In genomic region chr9:14203768-14204416, GRCm38 (mm10) we compare ENCODE assay signal across 16 mouse cellular contexts.
DNase-seq lines count a peak whose midpoint lies in the region; ATAC-seq and TF ChIP-seq lines count a peak whose summit lies in the region.
"Had no signal": no experiment of that assay in that cellular context is flagged by ENCODE, and none has a peak within 500 bp of the region (broad histone marks: within the 10 kb centered on the region; RNA-seq: fewer than 3 reads in every experiment).

No protein-coding gene starts in this region.

- no peak overlapping the region for H3K4me3 ChIP-seq in heart, embryonic 10.5 days
- no peak overlapping the region for H3K4me3 ChIP-seq in stomach, embryonic 14.5 days (ENCODE audit: low read depth, low read length)
- no peak overlapping the region for H3K4me3 ChIP-seq in stomach, postnatal 0 days (ENCODE audit: low read depth, low read length)
- H3K4me3 ChIP-seq: embryonic facial prominence, embryonic 13.5 days; heart, embryonic 13.5 days; liver, embryonic 13.5 days; neural tube, embryonic 12.5 days had no signal

- 87% methylated on average over 11 of the region's 11 CpGs for WGBS in heart, embryonic 10.5 days
- 62% methylated on average over 11 of the region's 11 CpGs for WGBS in stomach, embryonic 14.5 days
- 53% methylated on average over 11 of the region's 11 CpGs for WGBS in stomach, postnatal 0 days

- H3K9me3 ChIP-seq in heart, embryonic 10.5 days, result no peaks in the 10 kb centered on the region
- no peaks in the 10 kb centered on the region for H3K9me3 ChIP-seq in stomach, embryonic 14.5 days (ENCODE audit: control insufficient read depth, low read depth, low read length)
- no peaks in the 10 kb centered on the region for H3K9me3 ChIP-seq in stomach, postnatal 0 days (ENCODE audit: control insufficient read depth, low read length)
- H3K9me3 ChIP-seq: embryonic facial prominence, embryonic 13.5 days; heart, embryonic 13.5 days; liver, embryonic 13.5 days; neural tube, embryonic 12.5 days had no signal

- no peak overlapping the region for H3K9ac ChIP-seq in stomach, embryonic 14.5 days (replicated peaks; ENCODE audit: low read depth, low read length)
- no peak overlapping the region for H3K9ac ChIP-seq in stomach, postnatal 0 days (ENCODE audit: low read length)
- H3K9ac ChIP-seq: embryonic facial prominence, embryonic 13.5 days; heart, embryonic 13.5 days; liver, embryonic 13.5 days; neural tube, embryonic 12.5 days had no signal

- no peak overlapping the region for H3K4me2 ChIP-seq in stomach, embryonic 14.5 days (replicated peaks; ENCODE audit: low read depth, low read length)
- no peak overlapping the region for H3K4me2 ChIP-seq in stomach, postnatal 0 days (replicated peaks; ENCODE audit: low read depth)
- H3K4me2 ChIP-seq: embryonic facial prominence, embryonic 13.5 days; heart, embryonic 13.5 days; liver, embryonic 13.5 days; neural tube, embryonic 12.5 days had no signal

- peaks cover 8% of the 10 kb centered on the region; the same call in 1 of the 2 replicates for H3K27me3 ChIP-seq in heart, embryonic 10.5 days (ENCODE audit: insufficient read depth, poor library complexity, severe bottlenecking)
- H3K27me3 ChIP-seq in stomach, embryonic 14.5 days (ENCODE audit: control insufficient read depth, insufficient read depth, low read length), result no peaks in the 10 kb centered on the region
- H3K27me3 ChIP-seq in stomach, postnatal 0 days (ENCODE audit: control insufficient read depth, insufficient read depth, low read length), result no peaks in the 10 kb centered on the region
- H3K27me3 ChIP-seq: embryonic facial prominence, embryonic 13.5 days; heart, embryonic 13.5 days; liver, embryonic 13.5 days; neural tube, embryonic 12.5 days had no signal

- no peak overlapping the region for H3K27ac ChIP-seq in heart, embryonic 10.5 days
- H3K27ac ChIP-seq in stomach, embryonic 14.5 days (ENCODE audit: low read length), result peak overlapping the region; percentile 71; the same call in 1 of the 2 replicates
- no peak overlapping the region for H3K27ac ChIP-seq in stomach, postnatal 0 days (replicated peaks)
- H3K27ac ChIP-seq: embryonic facial prominence, embryonic 13.5 days; heart, embryonic 13.5 days; liver, embryonic 13.5 days; neural tube, embryonic 12.5 days had no signal

- no peak for TF ChIP-seq CTCF in stomach, postnatal 0 days (IDR thresholded peaks at IDR 0.05; ENCODE audit: low read depth)

- peak; percentile 84 for DNase-seq in heart, adult 11 months
- DNase-seq in heart, embryonic 10.5 days (ENCODE audit: low spot score), result no peak
- DNase-seq in stomach, postnatal 0 days (ENCODE audit: low spot score), result no peak
- peak; percentile 44 to 54 for DNase-seq in kidney, postnatal 4 days
- DNase-seq in adrenal gland, postnatal 4 days (ENCODE audit: low spot score in 2 of 2), result no peak
- DNase-seq in gastrocnemius, adult 18-20 months (ENCODE audit: low spot score), result no peak
- DNase-seq: cerebellum, adult 2 months; gastrocnemius, postnatal 36 days; liver, embryonic 13.5 days; right cerebral cortex, postnatal 4 days; thymus, postnatal 36 days had no signal

- H3K36me3 ChIP-seq in heart, embryonic 10.5 days, result no peaks in the 10 kb centered on the region
- no peaks in the 10 kb centered on the region for H3K36me3 ChIP-seq in stomach, embryonic 14.5 days (ENCODE audit: control insufficient read depth, insufficient read depth, low read length)
- H3K36me3 ChIP-seq in stomach, postnatal 0 days (ENCODE audit: control insufficient read depth, insufficient read depth, low read length), result no peaks in the 10 kb centered on the region
- H3K36me3 ChIP-seq: embryonic facial prominence, embryonic 13.5 days; heart, embryonic 13.5 days; liver, embryonic 13.5 days; neural tube, embryonic 12.5 days had no signal

- no peak; the same call in 1 of the 2 replicates for ATAC-seq in stomach, embryonic 14.5 days (ENCODE audit: insufficient number of reproducible peaks, insufficient read depth, low FRiP score, low read depth)
- no peak for ATAC-seq in stomach, postnatal 0 days (ENCODE audit: low FRiP score, low TSS enrichment)
- no peak for ATAC-seq in inflammation-experienced regulatory T-cells, adult 6 months

- no peak for TF ChIP-seq EP300 in stomach, postnatal 0 days (optimal IDR thresholded peaks at IDR 0.05)

- H3K4me1 ChIP-seq in heart, embryonic 10.5 days, result 0 out of 2 replicates have a peak, but pooled peaks cover 4% of the 10 kb centered on the region
- H3K4me1 ChIP-seq in stomach, embryonic 14.5 days (ENCODE audit: control insufficient read depth, insufficient read depth, low read length), result peaks cover 36% of the 10 kb centered on the region
- 0 out of 2 replicates have a peak, but pooled peaks cover 4% of the 10 kb centered on the region for H3K4me1 ChIP-seq in stomach, postnatal 0 days (replicated peaks; ENCODE audit: control insufficient read depth, insufficient read depth)
- H3K4me1 ChIP-seq: neural tube, embryonic 12.5 days had no signal

Comparison
In these comparisons a context has a peak if more than half of its experiments do, and no peak if none do; other contexts are left out.
1. DNase-seq: peak in heart, adult 11 months (single experiment) and kidney, postnatal 4 days (2 of 2); none in heart, embryonic 10.5 days (single experiment), stomach, postnatal 0 days (single experiment), adrenal gland, postnatal 4 days (0 of 2) and gastrocnemius, adult 18-20 months (single experiment).